Mouse (Mus musculus) adrenal gland, adult 8-10 months (tissue): Measurements from ENCODE around the gene Gm10096. TPM values are rescaled to one million over a fixed set of nuclear protein-coding genes. Genes with fewer than 3 reads are reported as not detected.
"Not testable (repeated sequence)": the region's sequence is repeated elsewhere in the genome, so short reads cannot be mapped to it uniquely, and the experiment has no call there.

Experiments used
- DNase-seq: peaks from one replicate; pipeline ENCODE4 v3.0.0; 2022
- total RNA-seq, 4 experiments: library from RNA; stranded (reverse); gene quantifications; 2 replicates each; pipeline ENCODE4 v1.2.4; 2022

The Gm10096 gene
- not detected for total RNA-seq

DNA sequence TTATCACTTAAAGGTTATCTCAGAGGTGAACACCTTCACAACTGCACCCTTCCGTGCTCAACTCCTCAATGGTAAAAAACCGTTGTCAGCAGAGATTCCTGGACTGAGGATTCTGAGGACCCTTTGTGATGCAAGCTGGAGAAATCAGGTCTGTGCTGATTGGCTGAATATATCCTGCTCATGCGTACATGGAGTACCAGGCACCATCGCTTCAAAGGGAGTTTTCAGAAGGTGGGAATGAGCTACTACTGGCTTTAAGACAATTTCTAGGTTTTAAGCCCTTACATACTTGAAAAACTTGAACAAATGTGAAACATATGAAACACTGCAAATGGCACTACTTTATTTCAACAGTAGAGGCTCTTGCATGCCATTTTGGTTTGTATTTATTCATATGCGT is at the start of gene Gm10096:
Gene Gm10096 (minus strand): TSS at position 101 of the 400 bp plus-strand sequence.
- DNase-seq, result not testable (repeated sequence)
